Mouse (Mus musculus) liver, adult (tissue): ENCODE results near the gene Opn3.
A peak's percentile ranks its signal among the peaks of the same experiment; 100 is the strongest.

ENCODE experiments used
- GATA4 ChIP-seq: IDR thresholded peaks from 2 replicates; pipeline ENCODE4 v1.6.1; 2014; ENCODE audit warnings: mild to moderate bottlenecking, low read length; ENCODE audit not compliant: insufficient replicate concordance

Opn3 gene

GRCm38 (mm10) chr1:175630345-175630744 lies 62.2 kb downstream of the Opn3 start:
- TF ChIP-seq GATA4: peak; percentile 83; the same call in 1 of the 2 replicates

GRCm38 (mm10) chr1:175629248-175629647 lies 63.3 kb downstream of the Opn3 start:
- TF ChIP-seq GATA4: peak; percentile 70; the same call in 1 of the 2 replicates

- TF ChIP-seq GATA4: no peak
Observed at GRCm38 (mm10) chr1:175625990-175626692, 66.4 kb downstream of the Opn3 start.

- TF ChIP-seq GATA4: peak; percentile 76; the same call in 1 of the 2 replicates
Observed at GRCm38 (mm10) chr1:175625257-175625879, 67.2 kb downstream of the Opn3 start, which contains the start of gene Fh1. TSS of gene Fh1 (minus strand) at chr1:175625635.

DNA sequence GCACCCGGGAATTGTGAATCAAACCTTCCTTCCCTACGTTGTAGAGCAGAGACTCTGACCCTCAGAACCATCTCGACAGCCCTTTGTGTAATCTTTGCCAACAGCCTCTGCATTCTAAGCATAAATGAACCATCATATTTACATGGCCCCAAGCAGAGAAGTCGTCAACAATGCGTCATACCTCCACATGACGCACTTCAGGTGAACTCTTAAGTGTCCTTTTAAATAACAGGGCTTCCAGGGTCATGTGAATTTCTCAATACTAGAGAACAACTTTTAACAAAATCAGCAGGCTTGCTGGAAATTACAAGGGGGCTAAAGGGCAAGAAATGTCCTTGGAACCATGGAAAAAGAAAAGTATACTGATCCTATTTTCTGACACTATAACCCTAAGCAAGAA lies 68.9 kb downstream of the Opn3 start:
- TF ChIP-seq GATA4: no peak

GRCm38 (mm10) chr1:175619814-175620431 lies 72.7 kb downstream of the Opn3 start, which contains the start of gene Kmo:
TSS of gene Kmo (plus strand) at chr1:175620381.
- no peak for TF ChIP-seq GATA4

- TF ChIP-seq GATA4: no peak
Observed at GRCm38 (mm10) chr1:175614992-175615391, 77.6 kb downstream of the Opn3 start.
